Mouse (Mus musculus) lung, postnatal 0 days (tissue): Measurements from ENCODE around the gene Klhdc3.

Experiments used
- CTCF ChIP-seq: IDR thresholded peaks from 2 replicates; pipeline ENCODE4 v1.5.1; 2016; ENCODE audit warnings: antibody characterized with exemption, mild to moderate bottlenecking
- EP300 ChIP-seq: IDR thresholded peaks from 2 replicates; pipeline ENCODE4 v1.6.1; 2016; ENCODE audit warnings: antibody characterized with exemption, mild to moderate bottlenecking, control low read depth

DNA sequence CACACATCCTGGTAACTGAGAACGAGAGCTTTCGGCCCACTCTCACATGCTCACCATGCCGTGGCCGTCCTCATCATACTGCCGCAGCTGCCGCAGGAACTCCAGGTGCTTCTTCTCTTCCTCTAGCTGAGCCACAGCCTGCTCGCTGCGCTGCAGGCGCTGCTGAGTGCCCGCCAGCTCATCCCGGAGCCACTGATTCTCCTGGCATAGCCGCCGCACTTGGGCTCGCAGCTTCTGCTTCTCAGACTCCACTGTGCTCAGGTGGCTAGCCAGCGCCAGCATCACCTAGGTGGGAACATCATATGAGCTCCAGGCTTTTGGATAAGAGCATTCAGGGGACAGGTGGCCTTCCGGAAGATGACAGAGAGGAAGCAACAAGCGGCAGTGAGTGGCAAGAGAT, 38.7 kb downstream of the Klhdc3 start:
- TF ChIP-seq EP300 (no peak), CTCF (no peak)
